Mouse (Mus musculus) cerebellum, adult 9-11 months (tissue): ENCODE results near the gene Fam83f.

Experiments used
- DNase-seq: peaks from one replicate; pipeline ENCODE4 v3.0.0; 2022

Gene Fam83f

GRCm38 (mm10) chr15:80744667-80745422 is 73.2 kb downstream of the Fam83f start:
- no peak for DNase-seq

- DNase-seq, result no peak
Observed at GRCm38 (mm10) chr15:80748979-80749378, 77.3 kb downstream of the Fam83f start.
